Mouse (Mus musculus): ENCODE data around the gene E130114P18Rik. TPM values are rescaled to one million over a fixed set of nuclear protein-coding genes. Genes with fewer than 3 reads are reported as not detected.
A peak's percentile ranks its signal among the peaks of the same experiment; 100 is the strongest.

The E130114P18Rik gene
- total and polyA plus RNA-seq, 2 experiments from 2014 or later: 15.2 to 19.3 TPM

- no peaks in the 10 kb centered on the region for H3K9me3 ChIP-seq (ENCODE audit: low read length)
- no peaks in the 10 kb centered on the region for H3K27me3 ChIP-seq (ENCODE audit: insufficient read depth, low read length)
- no peaks in the 10 kb centered on the region for H3K4me1 ChIP-seq (ENCODE audit: insufficient read depth)
- no peaks in the 10 kb centered on the region for H3K36me3 ChIP-seq (ENCODE audit: insufficient read depth)
- no peak for TF ChIP-seq CTCF (IDR thresholded peaks at IDR 0.05; ENCODE audit: low read depth)
- H3K4me3 ChIP-seq (ENCODE audit: low read depth, low read length): no peak overlapping the region
- no peak overlapping the region for H3K27ac ChIP-seq (ENCODE audit: low read depth, low read length)
- H3K4me2 ChIP-seq (ENCODE audit: low read depth): no peak overlapping the region
- WGBS: 78% methylated on average over 4 of the region's 4 CpGs
- DNase-seq (no peak), ATAC-seq (no peak)
- H3K9ac ChIP-seq: no peak overlapping the region
Measured at GRCm38 (mm10) chr4:97671911-97672310, 106.0 kb downstream of the E130114P18Rik start.

- no peak overlapping the region for H3K4me3 ChIP-seq (ENCODE audit: low read depth, low read length)
- no peak for ATAC-seq
- no peaks in the 10 kb centered on the region for H3K9me3 ChIP-seq (ENCODE audit: low read length)
- H3K4me2 ChIP-seq (ENCODE audit: low read depth): no peak overlapping the region
- DNase-seq: no peak
- H3K27ac ChIP-seq (ENCODE audit: low read depth, low read length): 0 out of 2 replicates have a peak overlapping the region, but pooled peaks have one; percentile 1
- no peaks in the 10 kb centered on the region for H3K36me3 ChIP-seq (ENCODE audit: insufficient read depth)
- H3K4me1 ChIP-seq (ENCODE audit: insufficient read depth): no peaks in the 10 kb centered on the region
- no peaks in the 10 kb centered on the region for H3K27me3 ChIP-seq (ENCODE audit: insufficient read depth, low read length)
- no peak overlapping the region for H3K9ac ChIP-seq
- TF ChIP-seq CTCF (IDR thresholded peaks at IDR 0.05; ENCODE audit: low read depth): no peak
Measured at GRCm38 (mm10) chr4:97670418-97670817, 107.5 kb downstream of the E130114P18Rik start.

- H3K4me1 ChIP-seq (ENCODE audit: insufficient read depth): no peaks in the 10 kb centered on the region
- DNase-seq: no peak
- no peaks in the 10 kb centered on the region for H3K27me3 ChIP-seq (ENCODE audit: insufficient read depth, low read length)
- H3K9me3 ChIP-seq (ENCODE audit: low read length): no peaks in the 10 kb centered on the region
- no peak overlapping the region for H3K9ac ChIP-seq
- no peak overlapping the region for H3K27ac ChIP-seq (ENCODE audit: low read depth, low read length)
- WGBS: 14% methylated on average over 3 of the region's 3 CpGs
- H3K4me2 ChIP-seq (ENCODE audit: low read depth): no peak overlapping the region
- H3K36me3 ChIP-seq (ENCODE audit: insufficient read depth): no peaks in the 10 kb centered on the region
- no peak overlapping the region for H3K4me3 ChIP-seq (ENCODE audit: low read depth, low read length)
- 0 out of 2 replicates have a peak, but pooled peaks have one; percentile 20 for ATAC-seq
- TF ChIP-seq CTCF (IDR thresholded peaks at IDR 0.05; ENCODE audit: low read depth): no peak
Measured at GRCm38 (mm10) chr4:97669808-97670207, 108.1 kb downstream of the E130114P18Rik start.

- Histone ChIP-seq H3K9ac (no peak overlapping the region), H3K36me3 (ENCODE audit: insufficient read depth) (no peaks in the 10 kb centered on the region), H3K4me3 (ENCODE audit: low read depth, low read length) (no peak overlapping the region), H3K4me1 (ENCODE audit: insufficient read depth) (no peaks in the 10 kb centered on the region), H3K4me2 (ENCODE audit: low read depth) (no peak overlapping the region), H3K27ac (ENCODE audit: low read depth, low read length) (no peak overlapping the region), H3K9me3 (ENCODE audit: low read length) (no peaks in the 10 kb centered on the region), H3K27me3 (ENCODE audit: insufficient read depth, low read length) (no peaks in the 10 kb centered on the region)
- WGBS: 59% methylated on average over 7 of the region's 7 CpGs
- TF ChIP-seq CTCF (IDR thresholded peaks at IDR 0.05; ENCODE audit: low read depth): no peak
- ATAC-seq (no peak), DNase-seq (no peak)
Measured at GRCm38 (mm10) chr4:97665428-97665755, 112.5 kb downstream of the E130114P18Rik start.

- no peaks in the 10 kb centered on the region for H3K9me3 ChIP-seq (ENCODE audit: low read length)
- no peak for DNase-seq
- H3K4me3 ChIP-seq (ENCODE audit: low read depth, low read length): no peak overlapping the region
- no peaks in the 10 kb centered on the region for H3K27me3 ChIP-seq (ENCODE audit: insufficient read depth, low read length)
- no peaks in the 10 kb centered on the region for H3K4me1 ChIP-seq (ENCODE audit: insufficient read depth)
- no peak overlapping the region for H3K27ac ChIP-seq (ENCODE audit: low read depth, low read length)
- no peak overlapping the region for H3K4me2 ChIP-seq (ENCODE audit: low read depth)
- no peak for TF ChIP-seq CTCF (IDR thresholded peaks at IDR 0.05; ENCODE audit: low read depth)
- WGBS: 41% methylated on average over 7 of the region's 7 CpGs
- H3K9ac ChIP-seq: no peak overlapping the region
- H3K36me3 ChIP-seq (ENCODE audit: insufficient read depth): no peaks in the 10 kb centered on the region
- ATAC-seq: no peak
Measured at GRCm38 (mm10) chr4:97664738-97665427, 113.0 kb downstream of the E130114P18Rik start.

- Histone ChIP-seq H3K4me2 (ENCODE audit: low read depth) (no peak overlapping the region), H3K27me3 (ENCODE audit: insufficient read depth, low read length) (no peaks in the 10 kb centered on the region), H3K9ac (no peak overlapping the region), H3K4me1 (ENCODE audit: insufficient read depth) (no peaks in the 10 kb centered on the region), H3K36me3 (ENCODE audit: insufficient read depth) (no peaks in the 10 kb centered on the region), H3K27ac (ENCODE audit: low read depth, low read length) (no peak overlapping the region), H3K9me3 (ENCODE audit: low read length) (no peaks in the 10 kb centered on the region), H3K4me3 (ENCODE audit: low read depth, low read length) (no peak overlapping the region)
- DNase-seq: no peak
- ATAC-seq: no peak
- TF ChIP-seq CTCF (IDR thresholded peaks at IDR 0.05; ENCODE audit: low read depth): 0 out of 2 replicates have a peak, but pooled peaks have one; percentile 15
- 95% methylated on average over 6 of the region's 6 CpGs for WGBS
Measured at GRCm38 (mm10) chr4:97663922-97664321, 114.0 kb downstream of the E130114P18Rik start.

- WGBS: 81% methylated on average over 11 of the region's 11 CpGs
- no peak for DNase-seq
- H3K4me3 ChIP-seq (ENCODE audit: low read depth, low read length): no peak overlapping the region
Measured at GRCm38 (mm10) chr4:97662841-97663240, 115.0 kb downstream of the E130114P18Rik start.

More at GRCm38 (mm10) chr4:97662841-97663240, 115.0 kb downstream of the E130114P18Rik start:
- Histone ChIP-seq H3K27ac (ENCODE audit: low read depth, low read length) (no peak overlapping the region), H3K4me1 (ENCODE audit: insufficient read depth) (no peaks in the 10 kb centered on the region), H3K4me2 (ENCODE audit: low read depth) (no peak overlapping the region), H3K9me3 (ENCODE audit: low read length) (no peaks in the 10 kb centered on the region), H3K9ac (no peak overlapping the region), H3K27me3 (ENCODE audit: insufficient read depth, low read length) (no peaks in the 10 kb centered on the region), H3K36me3 (ENCODE audit: insufficient read depth) (no peaks in the 10 kb centered on the region)
- TF ChIP-seq CTCF (IDR thresholded peaks at IDR 0.05; ENCODE audit: low read depth): no peak
- no peak for ATAC-seq

Data from forebrain, postnatal 0 days (tissue).